Mouse (Mus musculus): ENCODE results near the gene Gm17387. TPM values are rescaled to one million over a fixed set of nuclear protein-coding genes. Genes with fewer than 3 reads are reported as not detected.

Gm17387 gene
- not detected in 2 replicates for polyA plus RNA-seq (2015; fragmentation: Nextera tagmentation; extraction: Ambion mirVana)

GRCm38 (mm10) chr7:141028831-141029230 lies at the start of gene Gm17387:
Gm17387 (plus strand) TSS chr7:141029131.
- Histone ChIP-seq H3K27me3 (replicated peaks) (no peaks in the 10 kb centered on the region), H3K27ac (no peak within 1 kb of the TSS), H3K4me1 (peaks cover 10% of the 10 kb centered on the region; the same call in 1 of the 2 replicates), H3K4me2 (no peak within 1 kb of the TSS), H3K4me3 (no peak within 1 kb of the TSS), H3K36me3 (replicated peaks) (no peaks in the 10 kb centered on the region), H3K9me3 (no peaks in the 10 kb centered on the region), H3K9ac (no peak within 1 kb of the TSS)
- WGBS = 98% methylated on average over 2 of the region's 2 CpGs
- ATAC-seq (replicated peaks) = no peak

GRCm38 (mm10) chr7:140981704-140982103 lies 47.2 kb upstream of the Gm17387 start:
- H3K9ac ChIP-seq = no peak overlapping the region
- no peak for ATAC-seq (replicated peaks)
- WGBS = 94% methylated on average over 8 of the region's 8 CpGs

GRCm38 (mm10) chr7:140982971-140983370 lies 46.0 kb upstream of the Gm17387 start:
- no peaks in the 10 kb centered on the region for H3K4me1 ChIP-seq
- no peaks in the 10 kb centered on the region for H3K9me3 ChIP-seq
- no peak overlapping the region for H3K9ac ChIP-seq
- 93% methylated on average over 7 of the region's 7 CpGs for WGBS
- no peak overlapping the region for H3K4me2 ChIP-seq
- H3K4me3 ChIP-seq = no peak overlapping the region
- H3K27me3 ChIP-seq (replicated peaks) = no peaks in the 10 kb centered on the region
- H3K27ac ChIP-seq = no peak overlapping the region
- no peak for ATAC-seq (replicated peaks)
- H3K36me3 ChIP-seq (replicated peaks) = no peaks in the 10 kb centered on the region

More at GRCm38 (mm10) chr7:140981704-140982103, 47.2 kb upstream of the Gm17387 start:
- Histone ChIP-seq H3K4me1 (no peaks in the 10 kb centered on the region), H3K9me3 (no peaks in the 10 kb centered on the region), H3K4me2 (no peak overlapping the region), H3K27me3 (replicated peaks) (no peaks in the 10 kb centered on the region), H3K4me3 (no peak overlapping the region), H3K27ac (no peak overlapping the region), H3K36me3 (replicated peaks) (no peaks in the 10 kb centered on the region)

GRCm38 (mm10) chr7:140987182-140988138 lies 41.5 kb upstream of the Gm17387 start:
- Histone ChIP-seq H3K4me3 (no peak overlapping the region), H3K9ac (no peak overlapping the region), H3K4me2 (no peak overlapping the region), H3K27ac (no peak overlapping the region), H3K4me1 (no peaks in the 10 kb centered on the region), H3K36me3 (replicated peaks) (no peaks in the 10 kb centered on the region), H3K27me3 (replicated peaks) (no peaks in the 10 kb centered on the region), H3K9me3 (no peaks in the 10 kb centered on the region)
- 94% methylated on average over 17 of the region's 17 CpGs for WGBS
- no peak for ATAC-seq (replicated peaks)

GRCm38 (mm10) chr7:140989022-140989421 lies 39.9 kb upstream of the Gm17387 start:
- no peak for ATAC-seq (replicated peaks)
- H3K36me3 ChIP-seq (replicated peaks) = no peaks in the 10 kb centered on the region
- H3K9ac ChIP-seq = no peak overlapping the region
- no peak overlapping the region for H3K4me2 ChIP-seq
- no peaks in the 10 kb centered on the region for H3K27me3 ChIP-seq (replicated peaks)
- no peaks in the 10 kb centered on the region for H3K9me3 ChIP-seq
- 82% methylated on average over 4 of the region's 4 CpGs for WGBS
- no peak overlapping the region for H3K4me3 ChIP-seq
- H3K27ac ChIP-seq = no peak overlapping the region
- no peaks in the 10 kb centered on the region for H3K4me1 ChIP-seq

- no peak overlapping the region for H3K4me3 ChIP-seq
- no peak for ATAC-seq (replicated peaks)
- no peaks in the 10 kb centered on the region for H3K27me3 ChIP-seq (replicated peaks)
- H3K36me3 ChIP-seq (replicated peaks) = no peaks in the 10 kb centered on the region
- no peaks in the 10 kb centered on the region for H3K4me1 ChIP-seq
- H3K9me3 ChIP-seq = no peaks in the 10 kb centered on the region
- H3K27ac ChIP-seq = no peak overlapping the region
- WGBS = 80% methylated on average over 6 of the region's 6 CpGs
- H3K9ac ChIP-seq = no peak overlapping the region
- no peak overlapping the region for H3K4me2 ChIP-seq
Observed at GRCm38 (mm10) chr7:140990185-140990584, 38.7 kb upstream of the Gm17387 start.

- no peaks in the 10 kb centered on the region for H3K4me1 ChIP-seq
- H3K9me3 ChIP-seq = no peaks in the 10 kb centered on the region
- no peak for ATAC-seq (replicated peaks)
- 81% methylated on average over 5 of the region's 5 CpGs for WGBS
- H3K27ac ChIP-seq = no peak overlapping the region
- no peaks in the 10 kb centered on the region for H3K36me3 ChIP-seq (replicated peaks)
- H3K27me3 ChIP-seq (replicated peaks) = no peaks in the 10 kb centered on the region
- H3K9ac ChIP-seq = no peak overlapping the region
- no peak overlapping the region for H3K4me2 ChIP-seq
- no peak overlapping the region for H3K4me3 ChIP-seq
Observed at GRCm38 (mm10) chr7:140990622-140991021, 38.3 kb upstream of the Gm17387 start.

- no peak for ATAC-seq (replicated peaks)
- 90% methylated on average over 14 of the region's 14 CpGs for WGBS
- no peaks in the 10 kb centered on the region for H3K4me1 ChIP-seq
- H3K9ac ChIP-seq = no peak overlapping the region
- H3K4me2 ChIP-seq = no peak overlapping the region
- H3K4me3 ChIP-seq = no peak overlapping the region
- no peak overlapping the region for H3K27ac ChIP-seq
- H3K9me3 ChIP-seq = no peaks in the 10 kb centered on the region
- no peaks in the 10 kb centered on the region for H3K27me3 ChIP-seq (replicated peaks)
- H3K36me3 ChIP-seq (replicated peaks) = no peaks in the 10 kb centered on the region
Observed at GRCm38 (mm10) chr7:140991117-140991689, 37.7 kb upstream of the Gm17387 start.

- Histone ChIP-seq H3K4me3 (no peak overlapping the region), H3K4me2 (no peak overlapping the region), H3K9me3 (no peaks in the 10 kb centered on the region), H3K27me3 (replicated peaks) (no peaks in the 10 kb centered on the region), H3K36me3 (replicated peaks) (no peaks in the 10 kb centered on the region), H3K27ac (no peak overlapping the region), H3K4me1 (no peaks in the 10 kb centered on the region), H3K9ac (no peak overlapping the region)
- no peak for ATAC-seq (replicated peaks)
- 42% methylated on average over 1 of the region's 1 CpGs for WGBS
Observed at GRCm38 (mm10) chr7:140997817-140998216, 31.1 kb upstream of the Gm17387 start.

GRCm38 (mm10) chr7:140998853-140999700 lies 29.9 kb upstream of the Gm17387 start:
- H3K36me3 ChIP-seq (replicated peaks) = no peaks in the 10 kb centered on the region
- no peak overlapping the region for H3K4me3 ChIP-seq
- ATAC-seq (replicated peaks) = no peak
- no peak overlapping the region for H3K9ac ChIP-seq
- no peaks in the 10 kb centered on the region for H3K27me3 ChIP-seq (replicated peaks)
- no peak overlapping the region for H3K27ac ChIP-seq
- no peaks in the 10 kb centered on the region for H3K4me1 ChIP-seq
- H3K9me3 ChIP-seq = no peaks in the 10 kb centered on the region
- no peak overlapping the region for H3K4me2 ChIP-seq
- WGBS = 90% methylated on average over 11 of the region's 11 CpGs

GRCm38 (mm10) chr7:141000881-141001708 lies 27.8 kb upstream of the Gm17387 start:
- ATAC-seq (replicated peaks) = no peak
- H3K4me2 ChIP-seq = no peak overlapping the region
- H3K4me3 ChIP-seq = no peak overlapping the region
- H3K4me1 ChIP-seq = no peaks in the 10 kb centered on the region
- H3K27ac ChIP-seq = no peak overlapping the region
- 73% methylated on average over 15 of the region's 15 CpGs for WGBS
- H3K27me3 ChIP-seq (replicated peaks) = no peaks in the 10 kb centered on the region
- H3K9me3 ChIP-seq = no peaks in the 10 kb centered on the region
- no peak overlapping the region for H3K9ac ChIP-seq
- no peaks in the 10 kb centered on the region for H3K36me3 ChIP-seq (replicated peaks)
